Mouse (Mus musculus) layer of hippocampus, adult 18-20 months (tissue): ENCODE results near the gene Cox4i1. TPM values are rescaled to one million over a fixed set of nuclear protein-coding genes. Genes with fewer than 3 reads are reported as not detected.

ENCODE experiments used
- total RNA-seq, 2 experiments: library from RNA; stranded (reverse); gene quantifications; 2 replicates each; pipeline ENCODE4 v1.2.3; 2021

The Cox4i1 gene
- total RNA-seq, 2 experiments from 2014 or later: 1,117 to 1,130 TPM

Other genes with a start within 250 kb of the Cox4i1 start
- 1 to 10 TPM; 3.5 to 4.2 TPM for gene Gins2, start 78.9 kb upstream of the Cox4i1 start, total RNA-seq
- 10 to 100 TPM; 17.4 to 17.6 TPM for gene 1190005I06Rik, start 20.6 kb upstream of the Cox4i1 start, total RNA-seq
- gene Gm27021, start 143 bp upstream of the Cox4i1 start, total RNA-seq: 1 to 10 TPM; 1.4 to 2.0 TPM
- 10 to 100 TPM; 74.7 to 96.9 TPM for gene Emc8, start 351 bp downstream of the Cox4i1 start, total RNA-seq
- 1 to 10 TPM; 3.7 to 4.6 TPM for gene Irf8, start 68.1 kb downstream of the Cox4i1 start, total RNA-seq